Mouse (Mus musculus): Measurements from ENCODE around the gene Pogz.

- no peak for TF ChIP-seq CTCF (IDR thresholded peaks at IDR 0.05; ENCODE audit: control insufficient read depth, insufficient read depth, low read length)
- TF ChIP-seq POLR2A (IDR thresholded peaks at IDR 0.05; ENCODE audit: borderline replicate concordance, control insufficient read depth, low read depth, low read length), result no peak
Observed at GRCm38 (mm10) chr3:94804976-94805375, 32.4 kb upstream of the Pogz start.
